Mouse (Mus musculus) MEL-GATA-1-ER (cell line): ENCODE measurements around the gene Pdlim1.

ENCODE experiments used
- DNase-seq: peaks from one replicate; pipeline ENCODE4 v3.0.0-alpha.2; 2012; ENCODE audit warnings: low read depth; ENCODE audit errors: extremely low read depth

Pdlim1 gene

DNA sequence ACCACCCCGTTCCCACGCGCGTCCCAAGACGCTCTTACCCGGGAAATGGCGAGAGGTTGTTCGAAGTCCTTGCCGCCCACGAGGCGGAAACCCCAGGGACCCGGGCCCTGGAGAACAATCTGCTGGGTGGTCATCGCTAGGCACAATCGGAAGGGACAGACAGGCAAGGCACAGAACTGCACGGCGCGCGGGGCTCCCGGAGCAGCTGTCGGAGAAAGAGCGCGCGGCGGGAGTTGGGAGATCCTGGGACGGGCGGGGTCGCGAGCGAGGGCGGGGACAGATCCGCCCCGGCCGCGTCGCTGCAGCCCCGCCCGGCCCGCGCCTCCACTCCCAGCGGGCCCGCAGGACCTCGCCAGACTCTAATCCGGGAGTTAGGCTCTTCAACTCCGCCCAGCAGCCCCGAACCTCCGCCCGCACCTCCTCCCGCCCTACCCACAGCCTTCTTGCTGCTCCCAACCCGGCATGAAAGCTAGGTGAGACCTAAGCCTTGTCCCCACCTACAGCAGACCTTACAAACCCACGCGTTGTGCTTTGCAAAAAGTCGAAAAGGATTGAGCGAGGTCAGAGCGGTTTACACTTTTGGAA is at the start of gene Pdlim1:
Gene Pdlim1 (minus strand): TSS at position 535 of the 585 bp plus-strand sequence.
- no peak for DNase-seq

DNA sequence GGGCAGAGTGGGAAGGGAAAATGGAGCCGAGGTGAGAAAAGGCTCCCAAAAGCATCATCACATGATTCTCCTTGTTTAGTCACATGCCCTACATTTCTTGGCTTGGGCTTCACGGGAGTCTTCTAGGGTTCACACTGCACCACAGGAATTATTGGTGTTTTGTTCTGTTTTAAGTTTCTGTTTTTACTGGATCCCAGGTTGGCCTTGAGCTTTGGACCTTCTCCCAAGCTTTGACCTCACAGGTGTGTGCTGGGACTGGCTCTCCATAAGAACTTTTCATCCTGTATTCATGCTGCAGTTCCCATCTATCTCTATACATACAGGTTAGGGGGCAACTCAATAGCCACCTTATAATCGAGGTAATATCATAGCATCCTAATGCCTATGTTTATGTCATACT is 47.6 kb upstream of the Pdlim1 start:
- DNase-seq: no peak

DNA sequence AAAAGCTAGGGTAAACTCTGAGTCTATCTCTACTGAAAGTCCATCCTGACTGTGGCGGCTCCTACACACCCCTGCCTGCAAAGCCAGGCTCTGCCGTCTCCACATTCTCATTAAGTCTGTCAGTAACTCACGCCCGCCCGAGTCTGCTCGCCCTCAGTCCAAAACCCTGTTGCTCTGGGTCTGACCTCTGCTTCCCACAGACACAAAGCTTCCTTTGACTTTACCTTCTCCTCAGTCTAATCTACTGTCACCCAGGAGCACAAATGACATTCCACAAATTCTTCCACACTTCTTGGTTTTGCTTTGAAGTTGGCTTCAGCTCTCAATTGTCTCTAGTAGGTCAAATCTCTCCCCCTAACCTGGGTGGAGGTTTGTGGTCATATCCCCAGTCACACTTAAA is 46.9 kb upstream of the Pdlim1 start:
- no peak for DNase-seq

DNA sequence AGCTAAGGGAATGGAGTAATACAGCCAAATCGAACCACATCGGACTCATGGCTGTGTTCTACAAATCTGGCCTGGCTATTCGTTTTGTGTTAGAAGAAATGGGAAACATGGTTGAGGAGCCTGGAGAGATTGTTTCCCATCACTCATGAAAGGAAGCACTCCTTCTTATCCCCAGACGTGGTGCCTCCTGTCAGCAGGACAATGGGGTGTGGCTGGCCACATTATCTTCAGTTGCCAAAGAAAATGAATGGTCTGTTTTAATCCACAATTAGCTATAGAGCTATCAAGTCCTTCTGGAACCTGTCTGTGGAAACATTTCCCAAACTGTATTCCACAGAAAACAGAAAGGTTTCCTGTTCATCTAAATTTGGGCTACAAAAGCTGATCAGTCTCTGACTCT is 45.4 kb upstream of the Pdlim1 start:
- no peak for DNase-seq

DNA sequence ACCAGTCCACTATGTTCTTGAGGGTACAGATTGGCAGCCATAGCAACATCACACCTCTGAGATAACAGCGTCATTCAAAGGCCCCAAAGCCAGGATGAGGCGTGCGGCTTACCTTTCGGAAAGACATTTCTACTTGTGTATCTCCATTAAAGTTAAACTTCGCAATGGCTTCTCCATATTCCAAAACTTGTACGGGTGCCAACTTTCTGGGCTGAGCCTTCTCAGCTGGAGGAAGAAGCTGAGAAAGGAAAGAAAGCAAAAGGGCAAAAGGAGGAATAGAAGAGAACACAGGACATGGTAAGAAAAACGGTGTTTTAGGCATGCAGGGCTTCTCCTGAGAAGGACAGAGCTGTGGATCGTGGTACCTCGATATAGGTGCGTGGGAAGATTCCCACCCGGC is 42.6 kb upstream of the Pdlim1 start:
- DNase-seq: no peak

DNA sequence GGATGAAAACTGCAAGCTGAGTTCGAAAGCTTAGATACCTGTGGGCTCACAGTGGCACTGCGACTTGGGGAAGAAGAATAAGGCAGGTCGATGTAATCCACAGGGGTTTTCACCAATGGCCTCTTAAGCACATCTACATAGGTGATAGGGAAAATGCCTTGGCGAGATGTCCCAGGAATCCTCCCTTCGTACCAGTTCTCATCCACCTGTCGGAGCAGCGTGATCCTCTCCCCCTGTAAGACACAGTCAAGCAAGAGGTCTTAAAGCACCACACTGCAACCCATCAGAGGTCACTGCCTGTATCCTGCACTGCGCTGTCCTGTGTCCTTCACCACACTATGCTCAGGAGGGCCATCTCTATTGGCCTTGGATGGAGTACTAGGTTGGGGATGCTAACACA is 40.0 kb upstream of the Pdlim1 start:
- DNase-seq: no peak

DNA sequence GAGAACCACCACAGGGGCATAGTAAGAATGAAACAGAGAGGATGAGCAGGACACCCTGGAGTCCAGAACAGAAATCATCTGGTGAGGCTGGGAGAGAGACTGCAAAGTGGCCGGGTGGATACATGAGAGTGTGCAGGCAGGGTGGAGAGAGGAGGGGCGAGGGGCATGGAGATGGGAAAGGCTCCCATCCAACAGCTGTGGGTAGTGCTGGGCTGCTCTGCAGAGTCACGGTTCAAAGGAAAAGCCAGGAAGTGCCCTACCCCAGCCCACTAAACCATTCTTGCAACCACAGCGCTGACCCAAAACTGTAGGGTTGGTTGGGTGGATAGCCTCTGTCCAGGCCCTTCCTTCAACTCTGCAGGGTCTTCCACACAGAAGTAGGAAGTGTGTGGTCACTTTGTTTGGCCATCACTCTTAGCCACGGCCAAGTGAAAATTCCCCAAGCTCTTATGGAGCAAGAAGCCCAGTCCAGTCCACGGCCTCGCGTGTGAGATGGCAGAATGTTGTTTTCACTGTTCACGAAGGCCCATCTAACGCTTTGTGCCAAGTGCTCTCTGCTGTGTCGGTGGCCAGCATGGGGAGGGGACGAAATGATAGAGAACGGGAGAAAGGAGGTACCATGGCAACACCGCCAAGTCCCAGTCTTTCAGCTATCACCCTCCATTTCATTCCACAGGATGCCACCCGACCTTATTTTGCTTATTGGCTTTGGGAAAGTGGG is 38.9 kb upstream of the Pdlim1 start:
- DNase-seq: no peak

DNA sequence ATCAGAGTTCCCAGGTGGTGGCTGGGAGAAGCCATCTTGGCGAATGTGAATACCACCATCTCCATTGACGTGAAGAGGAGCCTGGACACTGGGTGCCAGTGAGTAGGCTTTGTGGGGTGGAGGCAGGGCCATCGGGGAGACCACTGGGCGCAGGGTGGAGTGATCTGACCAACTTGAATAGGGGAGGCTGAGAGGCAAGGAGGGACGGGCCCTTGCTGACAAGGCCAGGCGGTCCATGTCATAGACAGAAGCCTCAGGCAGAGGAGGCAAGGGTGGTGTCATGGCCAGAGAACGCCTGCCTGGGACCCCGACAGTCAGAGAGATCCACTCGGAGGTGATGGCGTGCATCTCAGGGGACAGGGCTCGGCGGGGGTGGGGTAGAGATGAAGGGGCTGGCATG is 38.3 kb upstream of the Pdlim1 start:
- no peak for DNase-seq

DNA sequence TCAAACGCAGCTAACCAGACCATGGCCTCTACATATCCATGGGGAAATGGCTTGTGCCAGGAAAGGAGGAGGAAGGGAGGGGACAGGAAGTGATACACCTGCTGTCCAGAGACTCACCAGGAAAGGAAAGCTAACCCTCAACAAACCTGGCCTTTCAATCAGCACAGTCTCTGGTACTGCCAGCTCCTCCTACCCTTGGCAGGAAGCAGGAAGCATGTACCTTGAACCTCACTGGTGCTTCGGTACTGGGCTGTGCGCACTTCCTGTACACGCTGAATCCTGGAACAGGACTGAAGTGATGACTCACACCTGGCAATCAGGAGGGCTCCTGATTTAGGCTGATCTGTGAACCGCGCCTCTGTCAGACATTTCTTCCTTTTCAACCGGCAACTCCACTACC is 35.9 kb upstream of the Pdlim1 start:
- DNase-seq: no peak

DNA sequence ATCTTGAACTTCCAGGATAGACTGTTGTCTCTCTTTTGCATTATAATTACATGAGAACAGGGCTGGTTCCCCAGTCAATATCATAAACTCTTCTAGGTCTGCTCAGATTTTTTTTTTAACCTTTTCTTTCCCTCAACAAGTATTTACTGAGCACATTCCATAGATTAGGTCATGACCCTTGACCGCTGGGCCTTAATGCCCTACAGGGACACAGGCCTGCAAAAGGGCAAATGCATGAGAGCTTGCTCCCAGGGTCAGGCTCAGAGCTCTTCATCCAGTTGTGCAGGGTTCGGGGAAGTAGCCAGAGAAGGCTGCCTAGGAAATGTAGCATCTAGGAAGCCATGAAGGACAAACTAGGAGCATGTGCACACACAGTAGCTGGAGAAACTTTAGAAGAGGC is 35.0 kb upstream of the Pdlim1 start:
- DNase-seq: no peak

DNA sequence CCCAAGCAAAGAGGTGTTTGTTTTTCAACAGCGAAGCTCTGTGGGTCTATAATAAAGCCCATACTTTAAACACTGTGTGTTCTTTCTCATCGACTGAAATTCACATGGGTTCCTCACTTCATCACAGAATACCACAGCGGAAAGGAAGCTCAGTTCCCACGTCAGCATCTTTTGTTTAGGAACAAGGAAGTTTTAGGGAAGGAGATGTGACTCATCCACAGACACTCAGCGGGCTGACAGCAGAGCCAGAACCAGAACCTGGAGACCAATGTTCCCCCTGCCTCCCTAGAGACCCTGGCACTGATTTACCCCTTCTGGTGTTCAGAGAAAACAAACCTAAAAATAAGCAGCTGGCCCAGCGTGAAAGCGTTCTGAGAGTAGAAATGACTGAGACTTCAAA is 33.8 kb upstream of the Pdlim1 start:
- no peak for DNase-seq

DNA sequence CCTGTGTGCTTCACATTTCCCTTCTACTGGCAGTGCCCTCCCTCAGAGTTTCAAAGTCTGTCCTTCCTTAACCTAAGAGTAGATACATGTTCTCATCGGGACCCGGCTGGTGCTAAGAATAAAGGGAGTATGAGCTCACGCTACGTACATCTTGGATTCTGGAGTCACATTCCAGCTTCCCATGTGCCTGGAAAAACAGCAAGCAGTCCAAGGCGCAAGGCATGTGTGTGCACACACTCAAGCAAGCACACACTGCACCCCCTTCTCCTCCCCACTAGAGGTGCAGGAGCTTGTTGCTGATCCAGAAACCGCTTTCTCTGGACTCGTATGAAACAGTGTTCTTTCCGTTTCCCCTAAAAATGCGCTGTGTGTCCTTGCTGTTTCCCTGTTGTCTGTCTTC is 31.3 kb upstream of the Pdlim1 start:
- DNase-seq: no peak

DNA sequence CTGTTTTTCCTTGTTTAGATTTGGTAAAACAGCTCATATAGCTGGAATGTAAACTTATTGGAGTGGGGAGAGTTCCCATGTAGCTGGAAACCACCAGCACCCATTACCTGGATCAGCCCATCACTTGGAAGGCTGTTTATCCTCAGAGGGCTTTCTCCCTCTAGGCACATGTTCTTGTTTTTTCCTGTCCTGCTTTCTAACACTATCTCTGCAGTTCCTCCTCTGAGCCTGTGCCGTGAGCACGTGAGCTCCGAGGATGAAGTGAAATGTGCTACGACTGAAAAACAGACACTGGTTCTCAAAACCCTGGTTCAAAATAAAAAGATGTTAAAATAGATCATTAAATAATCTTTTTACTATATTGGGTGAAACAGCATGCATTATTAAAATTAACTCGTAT is 30.8 kb upstream of the Pdlim1 start:
- no peak for DNase-seq

DNA sequence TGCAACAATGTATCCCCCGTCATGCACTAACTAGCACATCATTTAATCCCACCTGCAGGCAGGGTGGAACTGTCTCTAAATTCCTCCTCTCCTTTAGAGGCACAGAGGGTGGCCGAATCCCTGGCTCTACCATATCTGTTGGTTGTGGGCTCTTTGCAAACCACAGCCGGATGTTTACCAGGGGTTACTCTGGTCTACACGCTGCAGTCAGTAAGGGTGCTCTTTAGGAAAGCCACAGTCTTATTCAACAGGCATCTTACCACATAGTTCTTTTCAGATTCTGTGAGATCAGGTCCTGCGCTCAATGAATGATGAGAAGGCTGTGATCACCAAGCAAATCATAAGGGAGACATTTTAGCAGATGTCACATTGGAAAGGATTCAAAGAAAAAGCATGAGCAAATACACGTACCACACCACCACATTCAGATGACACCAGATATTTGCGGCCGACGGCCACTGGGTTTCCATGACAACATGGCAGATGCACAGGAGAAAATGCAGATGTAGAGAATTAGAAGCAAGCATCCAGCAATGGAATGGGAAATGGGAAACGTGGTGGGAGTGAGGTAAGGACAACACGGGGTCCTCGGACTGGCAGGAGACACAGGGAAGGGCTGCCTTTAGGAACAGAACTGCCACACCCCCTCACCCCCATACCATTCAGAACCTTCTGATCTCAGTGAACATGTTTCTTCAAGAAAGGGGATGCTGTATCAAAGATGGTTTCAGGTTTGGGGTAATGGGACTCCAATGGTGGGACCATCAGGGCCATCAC is 28.5 kb upstream of the Pdlim1 start:
- no peak for DNase-seq

DNA sequence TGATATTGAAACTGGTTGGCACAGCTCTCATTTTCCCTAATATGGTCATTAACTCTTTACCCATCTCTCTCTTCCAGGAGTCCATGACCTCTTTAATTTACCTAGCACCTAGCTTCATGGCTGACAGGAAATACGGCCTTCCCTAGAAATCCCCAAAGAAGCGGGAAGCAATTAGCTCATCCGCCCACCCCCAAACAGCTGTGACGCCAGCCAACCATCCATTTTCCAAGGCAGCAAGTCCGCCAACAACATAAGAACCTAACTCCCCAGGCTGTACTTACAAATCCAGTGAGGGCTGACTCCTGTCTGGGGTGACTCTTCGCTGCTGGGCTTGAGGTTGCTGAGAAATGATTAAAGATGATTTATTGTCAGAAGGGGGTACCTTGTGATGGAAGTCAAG is 27.5 kb upstream of the Pdlim1 start:
- no peak for DNase-seq

DNA sequence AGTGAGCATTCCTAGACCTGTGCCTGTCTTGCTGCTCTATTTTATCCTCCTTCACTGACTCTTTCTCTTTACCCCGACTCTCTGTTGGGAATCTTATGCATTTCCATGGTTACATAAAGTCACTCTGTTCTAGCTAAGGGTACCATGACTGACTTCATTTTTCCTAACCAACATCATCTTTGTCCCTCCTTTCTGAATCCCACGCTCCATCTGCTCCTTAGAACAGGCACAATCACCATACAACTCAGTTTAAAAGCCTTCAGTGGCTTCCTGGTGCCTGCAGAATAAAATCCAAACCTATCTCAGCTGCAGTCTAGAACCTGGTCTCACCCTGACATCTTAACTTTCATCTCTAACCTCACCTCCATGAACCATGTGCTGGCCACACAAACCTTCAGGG is 26.9 kb upstream of the Pdlim1 start:
- DNase-seq: no peak

DNA sequence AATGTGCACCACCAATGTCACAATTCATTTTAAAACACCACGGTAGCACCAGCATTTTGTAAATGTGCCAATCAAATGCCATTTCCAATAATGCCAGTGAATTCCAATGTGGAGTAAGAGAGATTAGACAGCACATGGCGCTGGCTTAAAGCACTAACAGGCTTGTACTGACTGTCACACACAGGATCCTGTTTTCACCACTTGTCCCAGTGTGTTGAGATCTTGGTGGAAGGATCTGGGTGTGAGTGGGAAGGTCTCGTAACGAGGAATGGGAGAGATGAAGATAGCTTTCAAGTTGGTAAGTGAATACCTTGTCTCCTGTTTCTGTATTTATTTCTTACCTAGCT is 26.1 kb upstream of the Pdlim1 start:
- no peak for DNase-seq

DNA sequence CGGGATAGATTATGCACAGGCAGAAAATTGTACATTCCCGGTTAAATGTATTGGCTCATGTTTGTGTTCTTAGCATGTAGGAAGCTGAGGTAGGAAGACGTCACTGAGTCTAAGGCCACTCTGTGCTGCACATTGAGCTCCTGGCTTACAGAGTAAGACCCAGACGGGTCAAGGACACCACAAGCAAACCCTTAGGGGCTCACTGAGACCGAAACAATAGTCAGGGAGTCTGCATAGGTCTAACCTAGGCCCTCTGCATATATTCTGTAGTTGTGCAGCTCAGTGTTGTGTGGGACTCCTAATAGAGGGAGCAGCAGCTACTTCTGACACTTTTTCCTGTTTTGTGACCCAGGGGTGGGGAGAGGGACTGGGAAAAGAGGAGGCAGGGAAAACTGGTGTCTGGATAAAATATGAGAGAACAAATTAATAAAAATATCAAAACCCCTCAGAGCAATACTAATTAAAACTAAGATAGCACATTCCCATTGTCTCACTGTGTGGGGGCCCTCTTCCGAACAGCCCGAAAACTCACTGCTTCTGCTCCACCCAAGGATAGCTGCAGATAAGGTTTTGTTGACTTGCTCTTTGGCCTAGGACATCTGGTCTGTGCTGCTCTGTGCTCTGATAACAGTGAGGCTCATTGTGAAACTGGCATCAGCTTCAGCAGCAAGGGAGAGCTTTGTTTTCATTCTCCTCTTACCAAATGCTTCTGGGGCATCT is 25.6 kb upstream of the Pdlim1 start:
- no peak for DNase-seq

DNA sequence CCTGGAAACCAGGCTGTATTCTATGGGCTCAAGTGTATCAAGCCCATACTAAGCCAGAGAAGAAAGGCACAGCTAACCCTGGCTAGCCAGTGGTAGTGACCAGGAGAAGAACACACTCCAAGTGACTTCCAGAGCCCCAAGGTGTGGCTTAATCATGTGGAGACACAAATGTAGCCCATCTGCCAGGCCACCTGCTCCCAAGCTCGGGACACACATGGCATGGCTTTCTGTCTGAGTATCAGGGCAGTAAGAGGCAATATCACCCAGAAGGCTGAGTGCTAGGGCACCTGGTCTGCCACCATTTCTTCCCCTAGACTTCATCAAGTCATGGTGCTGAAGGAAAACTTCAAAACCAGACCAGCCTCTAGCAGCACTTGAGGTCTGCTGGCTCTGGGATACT is 22.6 kb upstream of the Pdlim1 start:
- DNase-seq: no peak

DNA sequence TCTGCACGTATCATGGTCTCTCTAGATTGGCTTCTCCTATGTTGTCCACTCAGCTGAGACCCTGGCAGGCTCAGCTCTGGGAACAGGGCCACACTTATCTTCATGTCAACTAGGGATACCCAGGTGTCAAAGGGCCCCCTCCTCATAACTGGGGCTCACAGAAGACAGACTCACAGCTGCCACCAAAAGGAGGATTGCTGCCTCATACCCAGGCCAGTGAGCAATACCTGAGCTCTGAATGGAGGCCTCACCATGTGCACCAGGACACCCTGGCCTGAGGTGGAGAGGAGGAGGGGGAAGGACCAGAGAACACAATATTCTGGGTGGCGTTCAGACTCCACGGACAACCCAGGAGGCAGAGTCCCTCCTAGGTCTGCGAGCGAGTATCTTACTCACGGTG is 22.1 kb upstream of the Pdlim1 start:
- DNase-seq: no peak

DNA sequence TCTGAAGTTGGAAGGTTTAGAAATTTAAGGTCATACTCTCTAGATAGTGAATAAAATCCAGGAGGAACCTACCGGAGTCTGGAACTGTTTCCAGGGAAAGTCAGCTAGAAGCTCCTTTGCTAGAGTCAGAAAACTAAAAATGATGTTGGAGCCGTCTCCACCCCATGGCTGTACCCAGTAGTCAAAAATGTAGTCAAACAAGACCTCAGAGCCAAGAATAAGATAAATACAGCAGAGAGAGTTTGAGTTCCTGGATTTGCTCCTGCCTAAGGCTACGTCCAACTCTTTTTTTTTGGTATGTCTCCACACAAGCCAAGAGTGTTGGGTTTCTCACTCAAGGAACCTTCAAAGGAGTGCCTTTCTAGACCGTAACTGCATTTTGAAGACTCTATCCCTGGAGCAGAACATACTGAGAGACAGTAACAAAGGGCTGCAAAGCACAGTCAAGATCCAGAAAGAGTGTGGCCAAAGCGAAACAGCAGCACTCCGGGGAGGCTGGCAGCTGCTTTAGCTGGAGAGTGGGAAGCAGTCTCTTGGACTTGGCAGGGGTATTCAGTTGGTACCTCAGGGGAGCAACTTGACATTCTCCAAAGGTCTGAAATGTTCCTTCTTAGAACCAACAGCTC is 18.6 kb upstream of the Pdlim1 start:
- no peak for DNase-seq

DNA sequence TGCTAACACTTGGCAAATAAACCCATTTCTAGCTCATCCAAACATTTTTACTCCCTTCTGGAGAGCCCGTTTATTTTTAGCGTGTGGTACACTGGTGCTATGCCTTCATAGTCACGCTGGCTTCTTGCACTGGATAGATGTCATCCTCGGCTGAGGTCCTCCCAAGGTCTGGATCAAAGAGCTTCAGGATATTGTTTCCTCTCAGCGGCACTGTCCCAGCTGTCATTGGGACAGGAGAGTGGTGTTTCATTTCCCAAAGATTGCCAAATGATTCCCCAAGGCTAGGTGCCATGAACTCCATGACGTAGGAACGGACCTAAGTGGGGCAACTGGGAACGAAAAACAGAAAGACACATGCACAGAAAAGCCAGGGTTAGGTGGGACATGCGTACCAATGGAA is 16.8 kb upstream of the Pdlim1 start:
- no peak for DNase-seq
